Mouse (Mus musculus) ES-E14 (cell line): Measurements from ENCODE around the gene Dynll2. TPM values are rescaled to one million over a fixed set of nuclear protein-coding genes. Genes with fewer than 3 reads are reported as not detected.
"Not testable (repeated sequence)": the region's sequence is repeated elsewhere in the genome, so short reads cannot be mapped to it uniquely, and the experiment has no call there.

Experiments
- DNase-seq: peaks from one replicate; pipeline ENCODE4 v3.0.0-alpha.2; 2013; ENCODE audit warnings: low read depth, low spot score
- H3K27ac ChIP-seq: 2 replicates; pipeline ENCODE4 v1.5.1; 2012; ENCODE audit warnings: low read depth, mild to moderate bottlenecking, low read length, moderate library complexity, mixed read lengths; ENCODE audit not compliant: poor library complexity, insufficient read depth, severe bottlenecking
- H3K36me3 ChIP-seq: 2 replicates; pipeline ENCODE4 v1.6.1; 2012; ENCODE audit warnings: mild to moderate bottlenecking, low read length, moderate library complexity, mixed read lengths; ENCODE audit not compliant: control insufficient read depth, poor library complexity, insufficient read depth, severe bottlenecking
- H3K4me1 ChIP-seq, 2 experiments: fragments of 150-350 bp in 1 of 2; sonication (generic) in 1 of 2; 2 replicates each; pipeline ENCODE4 v1.6.1; 2012; ENCODE audit warnings: low read length in 2 of 2, mild to moderate bottlenecking in 1 of 2, mixed read lengths in 1 of 2; ENCODE audit not compliant: control insufficient read depth in 2 of 2, insufficient read depth in 2 of 2, poor library complexity in 1 of 2
- H3K4me3 ChIP-seq, 2 experiments: fragments of 150-350 bp in 1 of 2; sonication (generic) in 1 of 2; 2 replicates each; pipeline ENCODE4 v1.5.1; 2012; ENCODE audit warnings: low read length in 2 of 2, low read depth in 1 of 2, mild to moderate bottlenecking in 1 of 2, mixed read lengths in 1 of 2; ENCODE audit not compliant: insufficient read depth in 1 of 2, poor library complexity in 1 of 2, severe bottlenecking in 1 of 2
- H3K9ac ChIP-seq: 2 replicates; pipeline ENCODE4 v1.6.1; 2012; ENCODE audit warnings: low read depth, mild to moderate bottlenecking, low read length, mixed read lengths; ENCODE audit not compliant: poor library complexity, insufficient read depth, severe bottlenecking
- H3K9me3 ChIP-seq: fragments of 150-350 bp; sonication (generic); 2 replicates; pipeline ENCODE4 v1.6.1; 2012; ENCODE audit warnings: low read depth, mild to moderate bottlenecking, low read length; ENCODE audit not compliant: control insufficient read depth, insufficient read depth
- CHD2 ChIP-seq: IDR thresholded peaks from 2 replicates; pipeline ENCODE4 v1.6.1; 2014; ENCODE audit warnings: mild to moderate bottlenecking, low read depth, low read length, inconsistent platforms
- HCFC1 ChIP-seq: IDR thresholded peaks from 2 replicates; pipeline ENCODE4 v1.6.1; 2012; ENCODE audit warnings: low read length, inconsistent platforms, borderline replicate concordance; ENCODE audit not compliant: insufficient read depth
- MAFK ChIP-seq: IDR thresholded peaks from 2 replicates; pipeline ENCODE4 v1.6.1; 2014; ENCODE audit warnings: mild to moderate bottlenecking, low read depth, low read length, inconsistent platforms; ENCODE audit not compliant: insufficient read depth
- ZC3H11A ChIP-seq: IDR thresholded peaks from 2 replicates; pipeline ENCODE4 v1.6.1; 2012; ENCODE audit warnings: low read depth, mild to moderate bottlenecking, inconsistent platforms, low read length, borderline replicate concordance
- ZNF384 ChIP-seq: IDR thresholded peaks from 2 replicates; pipeline ENCODE4 v1.6.1; 2012; ENCODE audit warnings: low read depth, low read length, inconsistent platforms
- in situ Hi-C, 2 experiments: fragments of 600-800 bp; cut with MboI; formaldehyde crosslinking; loops; one replicate each; pipeline ENCODE4 v1.15.1; 2025; ENCODE audit warnings: low sequenced_read_pairs in 2 of 2, inconsistent platforms in 1 of 2; ENCODE audit not compliant: unreplicated experiment in 2 of 2
- total RNA-seq: library from RNA; depleted of rRNA; stranded (reverse); fragments of 300-350 nt; gene quantifications from 2 replicates; pipeline ENCODE4 v1.2.3, GENCODE M21; 2012

The Dynll2 gene
- total RNA-seq, 1 experiment, result 35.8 TPM

DNA sequence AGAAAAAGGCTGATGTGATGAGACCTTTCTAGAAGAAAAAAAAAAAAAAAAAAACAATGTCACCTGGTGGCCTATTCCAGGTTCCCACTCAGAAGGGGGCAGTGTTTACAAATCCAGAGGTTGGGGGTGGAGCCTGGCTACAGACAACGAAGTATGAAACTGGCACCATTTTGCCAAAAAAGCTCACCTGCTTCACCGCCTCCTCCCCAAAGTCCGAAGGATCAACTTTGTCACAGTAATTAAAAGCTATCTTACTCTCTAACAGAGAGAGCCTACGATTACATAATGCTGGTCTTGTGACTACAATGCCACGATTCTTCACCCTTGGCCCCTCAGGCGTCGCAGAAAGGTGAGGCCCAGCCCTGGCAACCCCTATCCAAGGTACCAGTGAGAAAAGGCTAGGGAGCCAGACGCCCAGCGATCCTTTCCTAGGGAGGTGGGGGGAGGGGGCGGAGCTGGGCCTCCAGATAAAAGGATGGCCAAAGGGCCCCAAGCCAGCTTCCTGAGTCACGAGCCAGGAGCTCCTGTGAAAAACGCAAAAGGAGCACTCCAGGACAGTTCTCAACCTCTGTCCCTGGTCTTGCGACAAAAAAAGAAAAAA is 1.1 kb downstream of the Dynll2 start:
- H3K9ac ChIP-seq, result peak overlapping the region; percentile 95; the same call in 1 of the 2 replicates
- peaks cover 0 to 12% of the 10 kb centered on the region in 2 experiments; a peak in 2 of 4 replicates for H3K4me1 ChIP-seq
- TF ChIP-seq HCFC1 (no peak), ZC3H11A (no peak), CHD2 (no peak), ZNF384 (peak; percentile 91), MAFK (no peak)
- peaks cover 29% of the 10 kb centered on the region for H3K36me3 ChIP-seq
- H3K9me3 ChIP-seq, result no peaks in the 10 kb centered on the region
- H3K4me3 ChIP-seq, result peak overlapping the region; percentile 94
- peak; percentile 80 for DNase-seq
- H3K27ac ChIP-seq, result no peak overlapping the region
- in situ Hi-C loops, result no loop called here

DNA sequence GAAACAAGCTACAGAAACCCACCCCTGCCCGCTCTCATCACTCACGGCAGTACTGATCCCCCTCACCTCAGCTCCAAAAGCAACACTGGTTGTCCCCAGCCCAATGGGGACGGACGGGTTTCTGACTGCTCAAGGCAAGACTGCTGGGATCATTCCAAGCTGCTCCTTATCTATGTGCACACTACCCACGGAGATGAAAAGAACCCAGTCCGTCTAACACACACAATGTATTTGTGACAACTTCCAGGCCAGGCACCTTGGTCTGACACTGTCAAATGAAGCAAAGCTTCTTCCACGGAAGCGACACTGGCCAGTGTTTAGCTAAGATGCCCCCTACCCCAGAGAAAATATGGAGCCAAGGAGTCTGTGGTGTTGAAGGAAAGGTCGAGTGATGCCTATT is 1.7 kb downstream of the Dynll2 start:
- no peak for TF ChIP-seq MAFK
- no peak for TF ChIP-seq CHD2
- TF ChIP-seq HCFC1, result no peak
- no peak for TF ChIP-seq ZNF384
- no peak for DNase-seq
- Histone ChIP-seq H3K4me1 (peaks cover 0 to 12% of the 10 kb centered on the region in 2 experiments; a peak in 2 of 4 replicates), H3K36me3 (peaks cover 33% of the 10 kb centered on the region), H3K9ac (no peak overlapping the region; the same call in 1 of the 2 replicates), H3K9me3 (no peaks in the 10 kb centered on the region), H3K27ac (no peak overlapping the region), H3K4me3 (no peak overlapping the region)
- in situ Hi-C loops, result no loop called here

GRCm38 (mm10) chr11:87984571-87984970 is 2.8 kb downstream of the Dynll2 start:
- Histone ChIP-seq H3K27ac (no peak overlapping the region), H3K4me1 (peaks cover 0 to 12% of the 10 kb centered on the region in 2 experiments; a peak in 2 of 4 replicates), H3K4me3 (no peak overlapping the region), H3K9me3 (no peaks in the 10 kb centered on the region), H3K9ac (no peak overlapping the region), H3K36me3 (peaks cover 44% of the 10 kb centered on the region)
- DNase-seq, result no peak
- TF ChIP-seq MAFK (no peak), HCFC1 (no peak), ZC3H11A (no peak)
- in situ Hi-C loops, result no loop called here

- no peak for DNase-seq
- H3K9ac ChIP-seq, result no peak overlapping the region
- TF ChIP-seq CHD2, result no peak
- TF ChIP-seq MAFK, result no peak
- TF ChIP-seq HCFC1, result no peak
- no peak for TF ChIP-seq ZNF384
- TF ChIP-seq ZC3H11A, result no peak
- no peak overlapping the region for H3K27ac ChIP-seq
- in situ Hi-C loops, result loop anchor here in 1 of 2 experiments (10.0 kb wide), 1 partner anchor 226 kb away; the partner anchor contains the start of gene Mrps23
- H3K36me3 ChIP-seq, result peaks cover 50% of the 10 kb centered on the region
- no peak overlapping the region for H3K4me3 ChIP-seq
- H3K4me1 ChIP-seq, result peaks cover 0 to 10% of the 10 kb centered on the region in 2 experiments; a peak in 2 of 4 replicates
- H3K9me3 ChIP-seq, result no peaks in the 10 kb centered on the region
Observed at GRCm38 (mm10) chr11:87978905-87979304, 8.4 kb downstream of the Dynll2 start.

DNA sequence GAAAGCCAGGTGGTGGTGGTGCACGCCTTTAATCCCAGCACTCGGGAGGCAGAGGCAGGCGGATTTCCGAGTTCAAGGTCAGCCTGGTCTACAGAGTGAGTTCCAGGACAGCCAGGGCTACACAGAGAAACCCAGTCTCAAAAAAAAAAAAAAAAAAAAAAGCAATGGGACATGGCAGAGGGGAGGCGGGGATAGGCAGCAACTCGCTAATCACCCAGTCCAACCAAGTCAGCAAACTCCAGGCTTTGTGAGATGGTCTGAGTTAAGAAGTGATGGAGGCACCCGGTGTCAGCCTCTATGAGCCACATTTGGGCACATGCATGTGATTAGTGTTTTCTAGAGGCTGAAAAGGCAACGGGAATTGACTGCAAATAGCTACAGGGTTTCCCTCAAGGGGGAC is 10.3 kb downstream of the Dynll2 start:
- H3K9ac ChIP-seq, H3K9me3 ChIP-seq, DNase-seq, H3K4me3 ChIP-seq, H3K27ac ChIP-seq, H3K4me1 ChIP-seq: not testable (repeated sequence)
- peak; percentile 68 for TF ChIP-seq ZNF384
- H3K36me3 ChIP-seq, result peaks cover 38% of the 10 kb centered on the region
- in situ Hi-C loops, result loop anchor here in 1 of 2 experiments (10.0 kb wide), 1 partner anchor 228 kb away; the partner anchor contains the start of gene Mrps23
